Mouse (Mus musculus) cerebellum, postnatal 25 days (tissue): ENCODE results near the gene Gm21173.
"Not testable (repeated sequence)": the region's sequence is repeated elsewhere in the genome, so short reads cannot be mapped to it uniquely, and the experiment has no call there.

ENCODE experiments used
- DNase-seq, 2 experiments: peaks; one replicate each; pipeline ENCODE4 v3.0.0; 2021; ENCODE audit warnings: mixed read lengths in 2 of 2

Gene Gm21173

DNA sequence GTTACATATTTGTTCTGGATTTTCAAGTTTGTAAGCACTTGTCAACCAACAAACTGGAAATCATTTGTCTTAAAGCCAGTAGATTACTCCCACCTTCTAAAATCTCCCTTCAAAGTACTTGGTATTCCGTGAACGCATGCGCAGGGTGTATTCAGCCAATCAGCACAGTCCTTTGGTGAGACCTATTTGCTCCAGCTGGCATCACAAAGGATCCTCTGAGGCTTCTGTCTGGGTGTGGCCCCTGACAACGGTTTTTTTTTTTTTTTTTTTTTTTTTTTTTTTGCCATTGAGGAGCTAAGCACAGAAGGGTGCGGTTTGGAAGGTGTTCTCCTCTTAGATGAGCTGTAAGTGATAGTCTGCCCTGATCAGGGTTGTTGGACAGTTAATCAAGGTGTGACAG lies at the start of gene Gm21173:
Gm21173 (plus strand) TSS at position 301 of the 400 bp plus-strand sequence.
- not testable (repeated sequence) for DNase-seq
